Mouse (Mus musculus) heart, postnatal 0 days (tissue): ENCODE data around the gene Nudt22. TPM values are rescaled to one million over a fixed set of nuclear protein-coding genes. Genes with fewer than 3 reads are reported as not detected.
A peak's percentile ranks its signal among the peaks of the same experiment; 100 is the strongest.

ENCODE experiments used
- ATAC-seq: fragments of 200-750 bp; cut with Nextera tagmentation; 2 replicates; pipeline ENCODE4 v1.8.0; 2017; ENCODE audit warnings: low read depth, moderate number of reproducible peaks, moderate library complexity; ENCODE audit not compliant: insufficient read depth
- DNase-seq: peaks from one replicate; pipeline ENCODE4 v3.0.0-alpha.2; 2016; ENCODE audit warnings: low spot score
- H3K27ac ChIP-seq: fragments of 300-500 bp; sonication (generic); 2 replicates; pipeline ENCODE4 v1.5.1; 2014; ENCODE audit warnings: low read depth, mild to moderate bottlenecking
- H3K27me3 ChIP-seq: fragments of 300-500 bp; sonication (generic); 2 replicates; pipeline ENCODE4 v1.6.1; 2014; ENCODE audit warnings: low read length, mixed read lengths; ENCODE audit not compliant: control insufficient read depth, insufficient read depth
- H3K36me3 ChIP-seq: fragments of 300-500 bp; sonication (generic); replicated peaks from 2 replicates; pipeline ENCODE4 v1.6.1; 2014; ENCODE audit warnings: low read length, mixed read lengths; ENCODE audit not compliant: control insufficient read depth, insufficient read depth
- H3K4me1 ChIP-seq: fragments of 300-500 bp; sonication (generic); 2 replicates; pipeline ENCODE4 v1.6.1; 2014; ENCODE audit warnings: antibody characterized with exemption; ENCODE audit not compliant: control insufficient read depth, insufficient read depth
- H3K4me2 ChIP-seq: fragments of 300-500 bp; sonication (generic); 2 replicates; pipeline ENCODE4 v1.6.1; 2014; ENCODE audit warnings: low read depth, mild to moderate bottlenecking, low read length, moderate library complexity
- H3K4me3 ChIP-seq: fragments of 300-500 bp; sonication (generic); 2 replicates; pipeline ENCODE4 v1.5.1; 2014; ENCODE audit warnings: low read depth, low read length
- H3K9ac ChIP-seq: fragments of 300-500 bp; sonication (generic); replicated peaks from 2 replicates; pipeline ENCODE4 v1.6.1; 2014; ENCODE audit warnings: low read depth, low read length, mixed read lengths
- H3K9me3 ChIP-seq: fragments of 300-500 bp; sonication (generic); replicated peaks from 2 replicates; pipeline ENCODE4 v1.6.1; 2016; ENCODE audit warnings: low read length; ENCODE audit not compliant: control insufficient read depth
- CTCF ChIP-seq: IDR thresholded peaks from 2 replicates; pipeline ENCODE4 v1.5.1; 2016; ENCODE audit warnings: antibody characterized with exemption, control low read depth, low read depth
- EP300 ChIP-seq: IDR thresholded peaks from 2 replicates; pipeline ENCODE4 v1.6.1; 2016; ENCODE audit warnings: antibody characterized with exemption, low read depth
- WGBS: fragments of 180-500 bp; shearing (Covaris S2); extraction: QIAGEN DNeasy Blood & Tissue Kit; methylation state at CpG from one replicate; pipeline ENCODE4 v1.1.7; 2014; 5-methylcytosine and 5-hydroxymethylcytosine counted together
- polyA plus RNA-seq: library from polyadenylated mRNA; unstranded; fragments of >200 nt; fragmentation: Nextera tagmentation; extraction: Ambion mirVana; gene quantifications from 2 replicates; pipeline ENCODE4 v1.2.1, GENCODE M21; 2015
- total RNA-seq: library from RNA; depleted of rRNA; stranded (reverse); fragments of >200 nt; gene quantifications from 2 replicates; pipeline ENCODE4 v1.2.3, GENCODE M21; 2014; ENCODE audit warnings: low replicate concordance; rRNA removed

Gene Nudt22
- total and polyA plus RNA-seq, 2 experiments from 2014 or later, result 45.3 to 48.1 TPM

- H3K4me3 ChIP-seq, result peak overlapping the region; percentile 71
- peak overlapping the region; percentile 74; the same call in 1 of the 2 replicates for H3K9ac ChIP-seq
- 55% methylated on average over 5 of the region's 5 CpGs for WGBS
Observed at GRCm38 (mm10) chr19:6949951-6950350, 46.0 kb downstream of the Nudt22 start.

GRCm38 (mm10) chr19:6949532-6949931 is 46.4 kb downstream of the Nudt22 start:
- no peak overlapping the region for H3K9ac ChIP-seq
- H3K4me1 ChIP-seq, result peaks cover 22% of the 10 kb centered on the region
- WGBS, result 91% methylated on average over 5 of the region's 5 CpGs
- no peak for DNase-seq
- no peak overlapping the region for H3K4me2 ChIP-seq
- H3K9me3 ChIP-seq, result no peaks in the 10 kb centered on the region
- no peak for ATAC-seq
- no peak overlapping the region for H3K4me3 ChIP-seq
- no peaks in the 10 kb centered on the region for H3K27me3 ChIP-seq
- no peak overlapping the region for H3K27ac ChIP-seq
- H3K36me3 ChIP-seq, result 0 out of 2 replicates have a peak, but pooled peaks cover 4% of the 10 kb centered on the region
- TF ChIP-seq EP300 (no peak), CTCF (no peak)

More at GRCm38 (mm10) chr19:6949951-6950350, 46.0 kb downstream of the Nudt22 start:
- H3K4me1 ChIP-seq, result peaks cover 22% of the 10 kb centered on the region
- H3K4me2 ChIP-seq, result peak overlapping the region; percentile 81
- TF ChIP-seq EP300 (no peak), CTCF (no peak)
- 0 out of 2 replicates have a peak overlapping the region, but pooled peaks have one; percentile 96 for H3K27ac ChIP-seq
- DNase-seq (no peak), ATAC-seq (no peak)
- H3K27me3 ChIP-seq, result no peaks in the 10 kb centered on the region
- H3K36me3 ChIP-seq, result 0 out of 2 replicates have a peak, but pooled peaks cover 7% of the 10 kb centered on the region
- no peaks in the 10 kb centered on the region for H3K9me3 ChIP-seq

- H3K36me3 ChIP-seq, result 0 out of 2 replicates have a peak, but pooled peaks cover 4% of the 10 kb centered on the region
- TF ChIP-seq EP300, result no peak
- TF ChIP-seq CTCF, result no peak
- DNase-seq, result no peak
- H3K4me3 ChIP-seq, result no peak overlapping the region
- H3K9me3 ChIP-seq, result no peaks in the 10 kb centered on the region
- no peaks in the 10 kb centered on the region for H3K27me3 ChIP-seq
- H3K4me1 ChIP-seq, result peaks cover 12% of the 10 kb centered on the region
- H3K9ac ChIP-seq, result no peak overlapping the region
- no peak for ATAC-seq
- H3K27ac ChIP-seq, result no peak overlapping the region
- no peak overlapping the region for H3K4me2 ChIP-seq
- 83% methylated on average over 4 of the region's 4 CpGs for WGBS
Observed at GRCm38 (mm10) chr19:6948186-6948585, 47.7 kb downstream of the Nudt22 start.

DNA sequence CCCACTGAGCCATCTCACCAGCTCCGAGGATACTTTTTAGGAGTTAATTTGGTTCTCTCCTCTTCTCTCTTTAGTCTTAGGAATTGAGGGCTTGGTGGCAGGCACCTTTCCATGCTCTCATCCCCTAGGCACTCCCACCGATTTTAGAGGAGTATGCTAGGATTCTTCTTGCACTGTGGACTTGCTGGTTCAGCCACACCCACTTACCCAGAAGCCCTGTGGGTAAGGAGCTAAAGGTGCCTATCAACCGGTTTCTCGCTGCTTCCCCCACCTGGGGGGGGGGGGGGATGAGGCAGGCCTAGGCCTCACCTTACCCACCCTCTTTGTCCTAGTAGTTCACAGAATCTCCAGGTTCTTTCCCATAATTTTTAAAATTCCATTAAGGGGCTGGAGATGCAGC is 48.2 kb downstream of the Nudt22 start:
- no peak for DNase-seq
- ATAC-seq, result no peak
- Histone ChIP-seq H3K27ac (no peak overlapping the region), H3K4me3 (no peak overlapping the region), H3K9ac (no peak overlapping the region), H3K36me3 (0 out of 2 replicates have a peak, but pooled peaks cover 4% of the 10 kb centered on the region), H3K4me2 (no peak overlapping the region), H3K4me1 (peaks cover 12% of the 10 kb centered on the region), H3K9me3 (no peaks in the 10 kb centered on the region), H3K27me3 (no peaks in the 10 kb centered on the region)
- no peak for TF ChIP-seq CTCF
- TF ChIP-seq EP300, result no peak
- 53% methylated on average over 4 of the region's 4 CpGs for WGBS

GRCm38 (mm10) chr19:6943709-6944108 is 52.2 kb downstream of the Nudt22 start:
- no peak for ATAC-seq
- WGBS, result 90% methylated on average over 6 of the region's 6 CpGs
- H3K27me3 ChIP-seq, result no peaks in the 10 kb centered on the region
- H3K4me3 ChIP-seq, result no peak overlapping the region
- TF ChIP-seq EP300, result no peak
- TF ChIP-seq CTCF, result no peak
- H3K36me3 ChIP-seq, result 0 out of 2 replicates have a peak, but pooled peaks cover 4% of the 10 kb centered on the region
- H3K9me3 ChIP-seq, result no peaks in the 10 kb centered on the region
- no peak overlapping the region for H3K9ac ChIP-seq
- peaks cover 19% of the 10 kb centered on the region for H3K4me1 ChIP-seq
- DNase-seq, result no peak
- H3K4me2 ChIP-seq, result no peak overlapping the region
- H3K27ac ChIP-seq, result no peak overlapping the region

Other genes with a start within 250 kb of the Nudt22 start
- 16.6 and 30.3 TPM in 2 replicates for gene Rps6ka4, start 155.5 kb downstream of the Nudt22 start, total RNA-seq
- 12.4 and 13.4 TPM in 2 replicates for gene Rps6ka4, start 155.5 kb downstream of the Nudt22 start, polyA plus RNA-seq
- gene Ccdc88b, start 137.9 kb downstream of the Nudt22 start, total RNA-seq, result 0.11 and 2.7 TPM in 2 replicates
- 0.08 and 0.36 TPM in 2 replicates for gene Ccdc88b, start 137.9 kb downstream of the Nudt22 start, polyA plus RNA-seq
- 61.8 and 61.9 TPM in 2 replicates for gene Trmt112, start 86.4 kb downstream of the Nudt22 start, total RNA-seq
- 57.6 and 61.4 TPM in 2 replicates for gene Trmt112, start 86.4 kb downstream of the Nudt22 start, polyA plus RNA-seq
- gene Prdx5, start 86.0 kb downstream of the Nudt22 start, total RNA-seq, result 215 and 344 TPM in 2 replicates
- 623 and 629 TPM in 2 replicates for gene Prdx5, start 86.0 kb downstream of the Nudt22 start, polyA plus RNA-seq
- 189 and 194 TPM in 2 replicates for gene Esrra, start 74.3 kb downstream of the Nudt22 start, total RNA-seq
- 49.1 and 51.7 TPM in 2 replicates for gene Esrra, start 74.3 kb downstream of the Nudt22 start, polyA plus RNA-seq
- gene Catsperz, start 70.7 kb downstream of the Nudt22 start, total RNA-seq, result not detected in 2 replicates
- gene Catsperz, start 70.7 kb downstream of the Nudt22 start, polyA plus RNA-seq, result 2.2 and 2.5 TPM in 2 replicates
- gene Kcnk4, start 61.6 kb downstream of the Nudt22 start, total RNA-seq, result not detected in 2 replicates
- 0.04 and 0.30 TPM in 2 replicates for gene Kcnk4, start 61.6 kb downstream of the Nudt22 start, polyA plus RNA-seq
- gene Bad, start 54.3 kb downstream of the Nudt22 start, total RNA-seq, result 46.8 and 76.0 TPM in 2 replicates
- 60.7 and 62.6 TPM in 2 replicates for gene Bad, start 54.3 kb downstream of the Nudt22 start, polyA plus RNA-seq
- 23.4 and 46.1 TPM in 2 replicates for gene Gpr137, start 53.6 kb downstream of the Nudt22 start, total RNA-seq
- 16.8 and 20.9 TPM in 2 replicates for gene Gpr137, start 53.6 kb downstream of the Nudt22 start, polyA plus RNA-seq
- 88.3 and 100 TPM in 2 replicates for gene Ppp1r14b, start 21.1 kb downstream of the Nudt22 start, total RNA-seq
- 128 and 132 TPM in 2 replicates for gene Ppp1r14b, start 21.1 kb downstream of the Nudt22 start, polyA plus RNA-seq
- gene Plcb3, start 19.6 kb downstream of the Nudt22 start, total RNA-seq, result 24.9 and 46.0 TPM in 2 replicates
- gene Plcb3, start 19.6 kb downstream of the Nudt22 start, polyA plus RNA-seq, result 8.3 and 8.6 TPM in 2 replicates
- 0.65 and 8.5 TPM in 2 replicates for gene Fkbp2, start 15.6 kb downstream of the Nudt22 start, total RNA-seq
- gene Fkbp2, start 15.6 kb downstream of the Nudt22 start, polyA plus RNA-seq, result 59.9 and 65.2 TPM in 2 replicates
- 74.8 and 122 TPM in 2 replicates for gene Vegfb, start 8.5 kb downstream of the Nudt22 start, total RNA-seq
- gene Vegfb, start 8.5 kb downstream of the Nudt22 start, polyA plus RNA-seq, result 193 and 194 TPM in 2 replicates
- gene Dnajc4, start 3.5 kb downstream of the Nudt22 start, total RNA-seq, result 51.4 and 75.2 TPM in 2 replicates
- 58.5 and 59.7 TPM in 2 replicates for gene Dnajc4, start 3.5 kb downstream of the Nudt22 start, polyA plus RNA-seq
- gene Trpt1, start within 50 bp of the Nudt22 start, total RNA-seq, result 12.6 and 32.0 TPM in 2 replicates
- gene Trpt1, start within 50 bp of the Nudt22 start, polyA plus RNA-seq, result 27.1 and 28.4 TPM in 2 replicates
- 8.9 and 11.1 TPM in 2 replicates for gene Fermt3, start 23.4 kb upstream of the Nudt22 start, total RNA-seq
- 4.9 and 5.1 TPM in 2 replicates for gene Fermt3, start 23.4 kb upstream of the Nudt22 start, polyA plus RNA-seq
- gene Stip1, start 43.9 kb upstream of the Nudt22 start, total RNA-seq, result 94.6 and 99.7 TPM in 2 replicates
- 98.3 and 98.5 TPM in 2 replicates for gene Stip1, start 43.9 kb upstream of the Nudt22 start, polyA plus RNA-seq
- gene Macrod1, start 60.7 kb upstream of the Nudt22 start, total RNA-seq, result 122 and 170 TPM in 2 replicates
- gene Macrod1, start 60.7 kb upstream of the Nudt22 start, polyA plus RNA-seq, result 112 and 113 TPM in 2 replicates
- gene Flrt1, start 109.6 kb upstream of the Nudt22 start, total RNA-seq, result 0.23 and 0.89 TPM in 2 replicates
- 1.0 TPM in 2 replicates for gene Flrt1, start 109.6 kb upstream of the Nudt22 start, polyA plus RNA-seq
- gene Otub1, start 210.2 kb upstream of the Nudt22 start, total RNA-seq, result 127 and 139 TPM in 2 replicates
- 117 and 132 TPM in 2 replicates for gene Otub1, start 210.2 kb upstream of the Nudt22 start, polyA plus RNA-seq
- 1,841 and 2,074 TPM in 2 replicates for gene Cox8a, start 221.5 kb upstream of the Nudt22 start, total RNA-seq
- 3,012 and 3,042 TPM in 2 replicates for gene Cox8a, start 221.5 kb upstream of the Nudt22 start, polyA plus RNA-seq
- gene Naa40, start 245.1 kb upstream of the Nudt22 start, total RNA-seq, result 30.2 and 44.0 TPM in 2 replicates
- gene Naa40, start 245.1 kb upstream of the Nudt22 start, polyA plus RNA-seq, result 27.8 and 30.4 TPM in 2 replicates